Mouse (Mus musculus): ENCODE data around the gene Xrcc6. TPM values are rescaled to one million over a fixed set of nuclear protein-coding genes. Genes with fewer than 3 reads are reported as not detected.

Xrcc6 gene
- polyA plus RNA-seq, 1 experiment from 2014 or later: 48.4 TPM

GRCm38 (mm10) chr15:82022535-82023088 lies 35.0 kb downstream of the Xrcc6 start:
- Histone ChIP-seq H3K4me1 (ENCODE audit: control insufficient read depth, low read depth, low read length) (peaks cover 5% of the 10 kb centered on the region), H3K36me3 (ENCODE audit: control insufficient read depth, insufficient read depth) (peaks cover 36% of the 10 kb centered on the region), H3K27me3 (ENCODE audit: control insufficient read depth, insufficient read depth, low read depth, low read length) (no peaks in the 10 kb centered on the region), H3K27ac (ENCODE audit: low read length) (no peak overlapping the region), H3K9ac (ENCODE audit: low read depth, low read length) (no peak overlapping the region), H3K4me3 (ENCODE audit: low read depth, low read length) (no peak overlapping the region), H3K9me3 (replicated peaks; ENCODE audit: control insufficient read depth, low read length) (no peaks in the 10 kb centered on the region), H3K4me2 (ENCODE audit: low read depth, low read length) (no peak overlapping the region)
- 72% methylated on average over 13 of the region's 13 CpGs for whole genome bisulfite sequencing (ENCODE audit: insufficient replicate concordance)
- no peak for ATAC-seq (ENCODE audit: low read depth)

GRCm38 (mm10) chr15:82023965-82024635 lies 36.5 kb downstream of the Xrcc6 start:
- peaks cover 34% of the 10 kb centered on the region for H3K36me3 ChIP-seq (ENCODE audit: control insufficient read depth, insufficient read depth)
- no peak overlapping the region for H3K27ac ChIP-seq (ENCODE audit: low read length)

GRCm38 (mm10) chr15:82027276-82027675 lies 39.6 kb downstream of the Xrcc6 start:
- 81% methylated on average over 7 of the region's 7 CpGs for WGBS (ENCODE audit: insufficient replicate concordance)
- H3K36me3 ChIP-seq (ENCODE audit: control insufficient read depth, insufficient read depth): peaks cover 38% of the 10 kb centered on the region

More at GRCm38 (mm10) chr15:82023965-82024635, 36.5 kb downstream of the Xrcc6 start:
- WGBS (ENCODE audit: insufficient replicate concordance): 76% methylated on average over 6 of the region's 6 CpGs
- no peak overlapping the region for H3K4me3 ChIP-seq (ENCODE audit: low read depth, low read length)
- no peak overlapping the region for H3K9ac ChIP-seq (ENCODE audit: low read depth, low read length)
- H3K9me3 ChIP-seq (replicated peaks; ENCODE audit: control insufficient read depth, low read length): no peaks in the 10 kb centered on the region
- no peaks in the 10 kb centered on the region for H3K27me3 ChIP-seq (ENCODE audit: control insufficient read depth, insufficient read depth, low read depth, low read length)
- peaks cover 2% of the 10 kb centered on the region for H3K4me1 ChIP-seq (ENCODE audit: control insufficient read depth, low read depth, low read length)
- no peak for ATAC-seq (ENCODE audit: low read depth)
- no peak overlapping the region for H3K4me2 ChIP-seq (ENCODE audit: low read depth, low read length)

GRCm38 (mm10) chr15:82027726-82028125 lies 40.1 kb downstream of the Xrcc6 start:
- no peak overlapping the region for H3K27ac ChIP-seq (ENCODE audit: low read length)
- WGBS (ENCODE audit: insufficient replicate concordance): 74% methylated on average over 7 of the region's 7 CpGs
- no peak overlapping the region for H3K4me2 ChIP-seq (ENCODE audit: low read depth, low read length)
- no peaks in the 10 kb centered on the region for H3K4me1 ChIP-seq (ENCODE audit: control insufficient read depth, low read depth, low read length)
- no peaks in the 10 kb centered on the region for H3K9me3 ChIP-seq (replicated peaks; ENCODE audit: control insufficient read depth, low read length)
- no peak overlapping the region for H3K4me3 ChIP-seq (ENCODE audit: low read depth, low read length)
- peaks cover 38% of the 10 kb centered on the region for H3K36me3 ChIP-seq (ENCODE audit: control insufficient read depth, insufficient read depth)
- no peaks in the 10 kb centered on the region for H3K27me3 ChIP-seq (ENCODE audit: control insufficient read depth, insufficient read depth, low read depth, low read length)
- no peak for ATAC-seq (ENCODE audit: low read depth)
- no peak overlapping the region for H3K9ac ChIP-seq (ENCODE audit: low read depth, low read length)

More at GRCm38 (mm10) chr15:82027276-82027675, 39.6 kb downstream of the Xrcc6 start:
- no peak overlapping the region for H3K4me2 ChIP-seq (ENCODE audit: low read depth, low read length)
- no peak overlapping the region for H3K4me3 ChIP-seq (ENCODE audit: low read depth, low read length)
- H3K9me3 ChIP-seq (replicated peaks; ENCODE audit: control insufficient read depth, low read length): no peaks in the 10 kb centered on the region
- H3K27me3 ChIP-seq (ENCODE audit: control insufficient read depth, insufficient read depth, low read depth, low read length): no peaks in the 10 kb centered on the region
- ATAC-seq (ENCODE audit: low read depth): no peak
- H3K9ac ChIP-seq (ENCODE audit: low read depth, low read length): no peak overlapping the region
- H3K4me1 ChIP-seq (ENCODE audit: control insufficient read depth, low read depth, low read length): no peaks in the 10 kb centered on the region
- H3K27ac ChIP-seq (ENCODE audit: low read length): no peak overlapping the region

GRCm38 (mm10) chr15:82032386-82032785 lies 44.8 kb downstream of the Xrcc6 start:
- Histone ChIP-seq H3K9ac (ENCODE audit: low read depth, low read length) (no peak overlapping the region), H3K27me3 (ENCODE audit: control insufficient read depth, insufficient read depth, low read depth, low read length) (no peaks in the 10 kb centered on the region), H3K4me1 (ENCODE audit: control insufficient read depth, low read depth, low read length) (no peaks in the 10 kb centered on the region), H3K4me2 (ENCODE audit: low read depth, low read length) (no peak overlapping the region), H3K27ac (ENCODE audit: low read length) (no peak overlapping the region), H3K36me3 (ENCODE audit: control insufficient read depth, insufficient read depth) (peaks cover 20% of the 10 kb centered on the region), H3K9me3 (replicated peaks; ENCODE audit: control insufficient read depth, low read length) (no peaks in the 10 kb centered on the region), H3K4me3 (ENCODE audit: low read depth, low read length) (no peak overlapping the region)
- 81% methylated on average over 7 of the region's 7 CpGs for WGBS (ENCODE audit: insufficient replicate concordance)
- ATAC-seq (ENCODE audit: low read depth): no peak

- Histone ChIP-seq H3K9me3 (replicated peaks; ENCODE audit: control insufficient read depth, low read length) (no peaks in the 10 kb centered on the region), H3K9ac (ENCODE audit: low read depth, low read length) (no peak within 1 kb of the TSS), H3K4me1 (ENCODE audit: control insufficient read depth, low read depth, low read length) (no peaks in the 10 kb centered on the region), H3K36me3 (ENCODE audit: control insufficient read depth, insufficient read depth) (peaks cover 27% of the 10 kb centered on the region), H3K4me3 (ENCODE audit: low read depth, low read length) (no peak within 1 kb of the TSS), H3K4me2 (ENCODE audit: low read depth, low read length) (no peak within 1 kb of the TSS), H3K27me3 (ENCODE audit: control insufficient read depth, insufficient read depth, low read depth, low read length) (no peaks in the 10 kb centered on the region), H3K27ac (ENCODE audit: low read length) (no peak within 1 kb of the TSS)
- 94% methylated on average over 4 of the region's 4 CpGs for WGBS (ENCODE audit: insufficient replicate concordance)
- no peak for ATAC-seq (ENCODE audit: low read depth)
Observed at GRCm38 (mm10) chr15:82033762-82034161, 46.1 kb downstream of the Xrcc6 start, which contains the start of gene Desi1. Desi1 (minus strand) TSS chr15:82033862.

GRCm38 (mm10) chr15:82035904-82036689 lies 48.5 kb downstream of the Xrcc6 start:
- Histone ChIP-seq H3K9ac (ENCODE audit: low read depth, low read length) (no peak overlapping the region), H3K27ac (ENCODE audit: low read length) (no peak overlapping the region), H3K9me3 (replicated peaks; ENCODE audit: control insufficient read depth, low read length) (no peaks in the 10 kb centered on the region), H3K4me3 (ENCODE audit: low read depth, low read length) (no peak overlapping the region), H3K27me3 (ENCODE audit: control insufficient read depth, insufficient read depth, low read depth, low read length) (no peaks in the 10 kb centered on the region), H3K4me2 (ENCODE audit: low read depth, low read length) (no peak overlapping the region), H3K36me3 (ENCODE audit: control insufficient read depth, insufficient read depth) (peaks cover 36% of the 10 kb centered on the region), H3K4me1 (ENCODE audit: control insufficient read depth, low read depth, low read length) (no peaks in the 10 kb centered on the region; the same call in 1 of the 2 replicates)
- no peak for ATAC-seq (ENCODE audit: low read depth)
- WGBS (ENCODE audit: insufficient replicate concordance): 64% methylated on average over 12 of the region's 12 CpGs

- WGBS (ENCODE audit: insufficient replicate concordance): 94% methylated on average over 1 of the region's 1 CpGs
- H3K27ac ChIP-seq (ENCODE audit: low read length): no peak overlapping the region
- peaks cover 6% of the 10 kb centered on the region for H3K4me1 ChIP-seq (ENCODE audit: control insufficient read depth, low read depth, low read length)
- H3K36me3 ChIP-seq (ENCODE audit: control insufficient read depth, insufficient read depth): peaks cover 47% of the 10 kb centered on the region
- no peak overlapping the region for H3K9ac ChIP-seq (ENCODE audit: low read depth, low read length)
- no peaks in the 10 kb centered on the region for H3K27me3 ChIP-seq (ENCODE audit: control insufficient read depth, insufficient read depth, low read depth, low read length)
- no peak overlapping the region for H3K4me3 ChIP-seq (ENCODE audit: low read depth, low read length)
- no peaks in the 10 kb centered on the region for H3K9me3 ChIP-seq (replicated peaks; ENCODE audit: control insufficient read depth, low read length)
- H3K4me2 ChIP-seq (ENCODE audit: low read depth, low read length): no peak overlapping the region
- ATAC-seq (ENCODE audit: low read depth): no peak
Observed at GRCm38 (mm10) chr15:82040650-82041049, 53.0 kb downstream of the Xrcc6 start.
